Mouse (Mus musculus) brown adipose tissue, adult 24 weeks (tissue): Measurements from ENCODE around the gene Lias. TPM values are rescaled to one million over a fixed set of nuclear protein-coding genes. Genes with fewer than 3 reads are reported as not detected.

Experiments
- H3K27ac ChIP-seq: fragments of 200-500 bp; replicated peaks from 2 replicates; pipeline ENCODE4 v1.5.1; 2012; ENCODE audit warnings: low read depth, mild to moderate bottlenecking, low read length
- H3K4me1 ChIP-seq: fragments of 200-500 bp; 2 replicates; pipeline ENCODE4 v1.6.1; 2012; ENCODE audit warnings: low read length, mixed read lengths; ENCODE audit not compliant: control insufficient read depth, insufficient read depth, insufficient read length
- H3K4me3 ChIP-seq: fragments of 200-500 bp; 2 replicates; pipeline ENCODE4 v1.5.1; 2012; ENCODE audit warnings: low read depth, mild to moderate bottlenecking, low read length, moderate library complexity; ENCODE audit not compliant: insufficient read depth
- polyA plus RNA-seq: library from polyadenylated mRNA; stranded (reverse); fragments of >200 nt; gene quantifications from 2 replicates; pipeline ENCODE4 v1.2.4, GENCODE M21; 2012; ENCODE audit not compliant: missing spikeins, insufficient read depth, insufficient read length

Gene Lias
- polyA plus RNA-seq, 1 experiment: 105 TPM

GRCm38 (mm10) chr5:65444981-65445380 lies 53.7 kb downstream of the Lias start:
- Histone ChIP-seq H3K4me3 (no peak overlapping the region), H3K4me1 (no peaks in the 10 kb centered on the region), H3K27ac (no peak overlapping the region)

DNA sequence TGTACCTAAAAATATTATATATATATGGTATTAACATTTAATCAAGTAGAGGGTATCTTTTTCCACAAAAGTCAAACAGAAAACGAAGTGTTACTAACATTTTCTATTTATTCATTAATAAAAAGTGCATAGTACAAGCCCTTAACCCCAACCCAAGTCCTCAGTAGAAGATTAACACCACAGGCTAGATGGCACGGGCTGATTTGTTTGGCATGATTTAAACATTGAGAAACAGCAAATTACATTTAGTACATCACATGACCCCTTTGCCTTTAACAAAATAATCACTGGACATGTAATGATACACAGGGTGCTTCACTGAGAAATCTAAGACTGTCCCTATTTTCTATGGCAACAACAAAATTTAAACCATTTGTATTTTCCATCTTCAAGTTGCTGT lies 55.5 kb downstream of the Lias start:
- Histone ChIP-seq H3K27ac (no peak overlapping the region), H3K4me3 (no peak overlapping the region)

DNA sequence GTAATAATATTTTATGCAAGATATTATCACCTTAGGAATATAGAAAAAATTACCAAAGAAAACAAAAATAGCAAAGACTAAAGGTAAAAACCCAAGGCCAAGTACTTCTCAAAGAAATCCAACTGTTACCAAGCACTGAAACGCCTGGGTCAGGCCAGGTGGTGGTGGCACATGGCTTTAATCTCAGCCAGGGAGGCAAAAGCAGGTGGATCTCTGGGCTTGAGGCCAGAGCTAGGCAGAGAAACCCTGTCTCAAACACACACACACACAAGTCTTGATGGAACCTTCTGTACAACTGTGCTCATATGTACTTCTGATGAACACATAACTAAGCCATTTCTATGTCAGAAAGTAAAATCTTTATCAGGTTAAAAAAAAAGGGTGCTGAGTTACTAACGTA lies 56.5 kb downstream of the Lias start:
- Histone ChIP-seq H3K27ac (no peak overlapping the region), H3K4me3 (no peak overlapping the region), H3K4me1 (no peaks in the 10 kb centered on the region)

More for the DNA sequence above, 55.5 kb downstream of the Lias start:
- no peaks in the 10 kb centered on the region for H3K4me1 ChIP-seq

DNA sequence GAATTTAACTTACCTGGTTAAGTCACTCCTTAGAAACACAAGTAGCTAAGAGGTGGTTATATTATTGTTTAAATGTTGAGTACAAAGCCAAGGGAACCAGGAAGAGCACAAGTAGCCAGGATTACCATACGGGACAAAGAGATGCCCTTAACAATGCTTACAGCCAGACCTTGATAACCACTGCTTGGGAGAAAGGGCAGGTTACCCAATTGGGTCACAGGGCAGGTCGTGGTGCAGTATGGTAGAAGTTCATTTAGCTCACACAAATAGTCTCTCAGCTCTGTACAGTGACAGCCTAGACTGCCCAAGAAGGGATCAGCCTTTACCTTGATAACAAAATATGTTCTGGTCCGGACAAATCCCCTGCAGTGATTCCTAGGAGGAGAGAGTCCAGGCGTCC lies 57.6 kb downstream of the Lias start:
- Histone ChIP-seq H3K27ac (no peak overlapping the region), H3K4me1 (no peaks in the 10 kb centered on the region), H3K4me3 (no peak overlapping the region)

DNA sequence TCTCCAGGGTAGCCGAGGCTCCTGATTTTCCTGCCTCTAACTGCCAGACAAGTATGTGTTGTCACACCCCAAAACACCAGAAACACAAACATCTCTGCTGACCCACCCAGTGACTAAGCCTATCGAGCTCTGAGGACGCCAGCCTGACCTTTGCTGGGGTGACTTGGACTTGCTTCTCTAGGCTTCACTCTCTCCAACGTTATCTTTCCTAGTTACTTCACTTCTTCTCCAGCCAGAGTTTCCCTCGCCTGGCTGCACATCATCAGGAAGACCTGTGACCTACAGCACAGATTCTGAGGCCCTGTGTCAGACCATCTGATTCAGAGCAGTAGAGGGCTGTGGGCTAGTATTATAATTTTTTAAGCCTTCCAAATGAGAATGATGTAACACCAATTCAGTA lies 63.5 kb downstream of the Lias start:
- no peaks in the 10 kb centered on the region for H3K4me1 ChIP-seq
- H3K27ac ChIP-seq: 0 out of 2 replicates have a peak overlapping the region, but pooled peaks have one; percentile 17
- no peak overlapping the region for H3K4me3 ChIP-seq

- peak overlapping the region; percentile 24 for H3K27ac ChIP-seq
- no peaks in the 10 kb centered on the region for H3K4me1 ChIP-seq
- H3K4me3 ChIP-seq: no peak overlapping the region
These were observed 66.0 kb downstream of the Lias start for GRCm38 (mm10) chr5:65457086-65457827.

- H3K4me1 ChIP-seq: no peaks in the 10 kb centered on the region
- H3K27ac ChIP-seq: peak overlapping the region; percentile 24
- H3K4me3 ChIP-seq: no peak overlapping the region
These were observed 66.5 kb downstream of the Lias start for GRCm38 (mm10) chr5:65457846-65458245.

- no peak overlapping the region for H3K4me3 ChIP-seq
- no peaks in the 10 kb centered on the region for H3K4me1 ChIP-seq
- H3K27ac ChIP-seq: no peak overlapping the region
These were observed 68.2 kb downstream of the Lias start for GRCm38 (mm10) chr5:65459454-65459853.

Other genes with a start within 250 kb of the Lias start
- gene Wdr19, start 191.8 kb upstream of the Lias start, polyA plus RNA-seq: 2.0 and 2.2 TPM in 2 replicates
- 17.6 and 21.5 TPM in 2 replicates for gene Rfc1, start 55.8 kb upstream of the Lias start, polyA plus RNA-seq
- gene Klb, start 43.2 kb upstream of the Lias start, polyA plus RNA-seq: 17.4 and 29.1 TPM in 2 replicates
- 282 and 398 TPM in 2 replicates for gene Rpl9, start 53 bp upstream of the Lias start, polyA plus RNA-seq
- gene Ugdh, start 44.5 kb downstream of the Lias start, polyA plus RNA-seq: 17.4 and 29.1 TPM in 2 replicates
- not detected in 2 replicates for gene Gm43552, start 101.3 kb downstream of the Lias start, polyA plus RNA-seq
- 75.8 and 85.9 TPM in 2 replicates for gene Smim14, start 145.7 kb downstream of the Lias start, polyA plus RNA-seq
- gene Ube2k, start 145.7 kb downstream of the Lias start, polyA plus RNA-seq: 168 and 188 TPM in 2 replicates